In the genomic region with DNA sequence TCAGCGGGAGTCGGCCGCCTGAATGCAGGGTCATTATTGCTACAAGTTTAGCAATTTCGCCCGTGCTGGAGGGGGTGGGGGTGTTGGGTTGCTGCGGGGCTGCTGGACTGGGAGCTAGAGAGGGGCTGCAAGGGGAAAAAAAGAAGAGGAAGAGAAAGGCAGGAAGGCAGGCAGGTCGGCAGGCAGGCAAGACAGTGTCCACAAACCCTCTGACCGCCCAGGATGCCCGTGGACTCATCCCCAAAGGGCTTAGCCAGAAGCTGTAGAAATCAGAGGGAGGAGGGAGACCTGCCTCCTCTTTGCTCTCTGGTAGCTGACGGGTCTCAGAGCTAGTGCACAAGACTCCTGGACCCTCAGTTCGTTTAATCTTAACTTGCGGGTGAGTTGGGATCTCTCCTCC, we compare ENCODE assay signal across 10 mouse cellular contexts. TPM values are rescaled to one million over a fixed set of nuclear protein-coding genes. Genes with fewer than 3 reads are reported as not detected.
DNase-seq lines count a peak whose midpoint lies in the region; ATAC-seq and TF ChIP-seq lines count a peak whose summit lies in the region.
"Had no signal": no experiment of that assay in that cellular context is flagged by ENCODE, and none has a peak within 500 bp of the region (broad histone marks: within the 10 kb centered on the region; RNA-seq: fewer than 3 reads in every experiment).

No protein-coding gene starts in this region.

- H3K36me3 ChIP-seq in liver, embryonic 11.5 days (ENCODE audit: control insufficient read depth, insufficient read depth, low read length), result no peaks in the 10 kb centered on the region
- H3K36me3 ChIP-seq in liver, postnatal 0 days (replicated peaks; ENCODE audit: insufficient read depth, low read length), result no peaks in the 10 kb centered on the region
- no peaks in the 10 kb centered on the region for H3K36me3 ChIP-seq in forebrain, embryonic 12.5 days (replicated peaks)
- H3K36me3 ChIP-seq in limb, embryonic 10.5 days, result no peaks in the 10 kb centered on the region
- H3K36me3 ChIP-seq in small intestine, adult 2 months (ENCODE audit: control insufficient read depth, insufficient read depth, low read length), result peaks cover 4% of the 10 kb centered on the region; the same call in 1 of the 2 replicates
- H3K36me3 ChIP-seq in kidney, adult 2 months (ENCODE audit: control insufficient read depth, insufficient read depth, low read length), result no peaks in the 10 kb centered on the region
- H3K36me3 ChIP-seq: kidney, embryonic 15.5 days had no signal

- 2% methylated on average over 12 of the region's 12 CpGs for WGBS in liver, embryonic 11.5 days
- WGBS in liver, postnatal 0 days (ENCODE audit: insufficient replicate concordance), result 7% methylated on average over 12 of the region's 12 CpGs
- WGBS in forebrain, embryonic 12.5 days, result under 1% methylated on average over 12 of the region's 12 CpGs
- WGBS in limb, embryonic 10.5 days, result 0% methylated on average over 12 of the region's 12 CpGs
- 5% methylated on average over 12 of the region's 12 CpGs for WGBS in small intestine, adult 2 months
- WGBS in kidney, adult 2 months, result 4% methylated on average over 12 of the region's 12 CpGs

- H3K9me3 ChIP-seq in liver, embryonic 11.5 days (ENCODE audit: control insufficient read depth, low read length), result no peaks in the 10 kb centered on the region
- H3K9me3 ChIP-seq in liver, postnatal 0 days (ENCODE audit: low read length), result no peaks in the 10 kb centered on the region
- H3K9me3 ChIP-seq in forebrain, embryonic 12.5 days, result no peaks in the 10 kb centered on the region
- no peaks in the 10 kb centered on the region for H3K9me3 ChIP-seq in limb, embryonic 10.5 days (replicated peaks)
- H3K9me3 ChIP-seq: kidney, embryonic 15.5 days had no signal

- H3K4me3 ChIP-seq in liver, embryonic 11.5 days (ENCODE audit: low read depth, low read length), result peak overlapping the region; percentile 25; the same call in 1 of the 2 replicates
- no peak overlapping the region for H3K4me3 ChIP-seq in liver, postnatal 0 days (ENCODE audit: low read depth, low read length)
- peak overlapping the region; percentile 46 for H3K4me3 ChIP-seq in forebrain, embryonic 12.5 days (replicated peaks)
- H3K4me3 ChIP-seq in limb, embryonic 10.5 days, result peak overlapping the region; percentile 41
- peak overlapping the region; percentile 59 for H3K4me3 ChIP-seq in small intestine, adult 2 months (ENCODE audit: low read depth, low read length)
- no peak overlapping the region for H3K4me3 ChIP-seq in kidney, adult 2 months (ENCODE audit: insufficient read depth, low read depth, low read length)
- H3K4me3 ChIP-seq: erythroblast, embryonic 14.5 days had no signal

- peaks cover 5% of the 10 kb centered on the region; the same call in 1 of the 2 replicates for H3K4me1 ChIP-seq in liver, embryonic 11.5 days (replicated peaks; ENCODE audit: control insufficient read depth, insufficient read depth, low read length)
- H3K4me1 ChIP-seq in liver, postnatal 0 days (ENCODE audit: insufficient read depth), result no peaks in the 10 kb centered on the region; the same call in 1 of the 2 replicates
- H3K4me1 ChIP-seq in forebrain, embryonic 12.5 days, result peaks cover 53% of the 10 kb centered on the region
- H3K4me1 ChIP-seq in limb, embryonic 10.5 days, result peaks cover 41% of the 10 kb centered on the region
- peaks cover 17% of the 10 kb centered on the region for H3K4me1 ChIP-seq in small intestine, adult 2 months (ENCODE audit: control insufficient read depth, insufficient read depth, insufficient read length, low read length)
- H3K4me1 ChIP-seq in kidney, adult 2 months (ENCODE audit: control insufficient read depth, insufficient read depth, low read length), result 0 out of 2 replicates have a peak, but pooled peaks cover 7% of the 10 kb centered on the region

- TF ChIP-seq EP300 in liver, postnatal 0 days (IDR thresholded peaks at IDR 0.05; ENCODE audit: low read depth), result no peak

- TF ChIP-seq CTCF in liver, postnatal 0 days (IDR thresholded peaks at IDR 0.05; ENCODE audit: low read depth), result no peak
- TF ChIP-seq CTCF in small intestine, adult 2 months (IDR thresholded peaks at IDR 0.05; ENCODE audit: extremely low read depth, insufficient read length, insufficient replicate concordance, low read depth, low read length), result no peak
- TF ChIP-seq CTCF in kidney, adult 2 months (conservative IDR thresholded peaks at IDR 0.05; ENCODE audit: insufficient read depth, insufficient read length, low read depth, low read length), result no peak

- H3K4me2 ChIP-seq in liver, embryonic 11.5 days, result peak overlapping the region; percentile 52
- H3K4me2 ChIP-seq in liver, postnatal 0 days (ENCODE audit: low read depth, low read length), result no peak overlapping the region
- peak overlapping the region; percentile 68 for H3K4me2 ChIP-seq in forebrain, embryonic 12.5 days

- H3K9ac ChIP-seq in liver, embryonic 11.5 days (ENCODE audit: low read depth, low read length), result no peak overlapping the region
- H3K9ac ChIP-seq in liver, postnatal 0 days (replicated peaks), result no peak overlapping the region
- H3K9ac ChIP-seq in forebrain, embryonic 12.5 days, result peak overlapping the region; percentile 58
- H3K9ac ChIP-seq: kidney, embryonic 15.5 days had no signal

- DNase-seq in liver, embryonic 11.5 days (ENCODE audit: low spot score), result no peak
- no peak for DNase-seq in liver, postnatal 0 days
- DNase-seq in limb, embryonic 10.5 days (ENCODE audit: low spot score), result peak; percentile 64
- DNase-seq in kidney, adult 2 months, result no peak
- DNase-seq in thymus, postnatal 36 days, result no peak
- no peak for DNase-seq in right cerebral cortex, postnatal 25 days

- no peak for ATAC-seq in liver, embryonic 11.5 days (replicated peaks; ENCODE audit: low FRiP score)
- no peak for ATAC-seq in liver, postnatal 0 days
- ATAC-seq in forebrain, embryonic 12.5 days (ENCODE audit: low FRiP score), result no peak

- no peak overlapping the region for H3K27ac ChIP-seq in liver, embryonic 11.5 days (ENCODE audit: low read depth, low read length)
- no peak overlapping the region for H3K27ac ChIP-seq in liver, postnatal 0 days (ENCODE audit: low read depth)
- H3K27ac ChIP-seq in forebrain, embryonic 12.5 days, result peak overlapping the region; percentile 90
- no peak overlapping the region for H3K27ac ChIP-seq in limb, embryonic 10.5 days
- H3K27ac ChIP-seq in small intestine, adult 2 months (ENCODE audit: insufficient read depth, low read depth, low read length), result peak overlapping the region; percentile 62
- no peak overlapping the region for H3K27ac ChIP-seq in kidney, adult 2 months (ENCODE audit: insufficient read depth, low read depth, low read length)
- H3K27ac ChIP-seq: kidney, embryonic 15.5 days had no signal

- no peak for TF ChIP-seq POLR2A in small intestine, adult 2 months (IDR thresholded peaks at IDR 0.05; ENCODE audit: low read depth, low read length)
- no peak for TF ChIP-seq POLR2A in kidney, adult 2 months (IDR thresholded peaks at IDR 0.05; ENCODE audit: low read depth, low read length)

- H3K27me3 ChIP-seq in liver, embryonic 11.5 days (replicated peaks; ENCODE audit: control insufficient read depth, insufficient read depth, low read length), result peaks cover 100% of the 10 kb centered on the region
- H3K27me3 ChIP-seq in liver, postnatal 0 days (ENCODE audit: insufficient read depth, low read length), result peaks cover 96% of the 10 kb centered on the region
- peaks cover 90% of the 10 kb centered on the region for H3K27me3 ChIP-seq in forebrain, embryonic 12.5 days
- H3K27me3 ChIP-seq in limb, embryonic 10.5 days (ENCODE audit: low read depth, poor library complexity, severe bottlenecking), result peaks cover 100% of the 10 kb centered on the region
- H3K27me3 ChIP-seq in small intestine, adult 2 months (ENCODE audit: control insufficient read depth, insufficient read depth, low read length), result peaks cover 84% of the 10 kb centered on the region
- peaks cover 15% of the 10 kb centered on the region for H3K27me3 ChIP-seq in kidney, adult 2 months (replicated peaks; ENCODE audit: control insufficient read depth, insufficient read depth, low read length)

RNA-seq across cellular contexts. Expression of gene Nkx2-3, which starts 4.8 kb away (rescaled TPM):
- polyA plus RNA-seq in liver, embryonic 11.5 days (2014; fragmentation: Nextera tagmentation; extraction: Ambion mirVana), result 1.2 and 2.3 TPM in 2 replicates
- 0.05 and 0.13 TPM in 2 replicates for polyA plus RNA-seq in liver, postnatal 0 days (2015; fragmentation: Nextera tagmentation; extraction: Ambion mirVana)
- 6.3 and 8.3 TPM in 2 replicates for polyA plus RNA-seq in forebrain, embryonic 12.5 days (2016; fragmentation: Nextera tagmentation; extraction: Ambion mirVana)
- 0.65 TPM in 1 of 2 replicates, not detected in the other for polyA plus RNA-seq in limb, embryonic 10.5 days (2016; fragmentation: Nextera tagmentation; extraction: Ambion mirVana)
- 12.3 and 24.9 TPM in 2 replicates for polyA plus RNA-seq in small intestine, adult 2 months (2012; rRNA removed)
- not detected in 2 replicates for polyA plus RNA-seq in kidney, adult 2 months (2012; rRNA removed)
- polyA plus RNA-seq: erythroblast, embryonic 14.5 days had no signal

RNA-seq across cellular contexts. Expression of gene Slc25a28, which starts 57.8 kb away (rescaled TPM):
- polyA plus RNA-seq in liver, embryonic 11.5 days (2014; fragmentation: Nextera tagmentation; extraction: Ambion mirVana), result 12.2 and 14.0 TPM in 2 replicates
- 4.8 and 6.3 TPM in 2 replicates for polyA plus RNA-seq in liver, postnatal 0 days (2015; fragmentation: Nextera tagmentation; extraction: Ambion mirVana)
- 17.5 and 18.1 TPM in 2 replicates for polyA plus RNA-seq in forebrain, embryonic 12.5 days (2016; fragmentation: Nextera tagmentation; extraction: Ambion mirVana)
- 10.8 and 12.7 TPM in 2 replicates for polyA plus RNA-seq in limb, embryonic 10.5 days (2016; fragmentation: Nextera tagmentation; extraction: Ambion mirVana)
- 41.0 and 74.2 TPM in 2 replicates for polyA plus RNA-seq in small intestine, adult 2 months (2012; rRNA removed)
- polyA plus RNA-seq in kidney, adult 2 months (2012; rRNA removed), result 83.2 and 93.1 TPM in 2 replicates

Comparison
In these comparisons a context has a peak if more than half of its experiments do, and no peak if none do; other contexts are left out.
1. H3K4me3 ChIP-seq: peak in liver, embryonic 11.5 days (single experiment), forebrain, embryonic 12.5 days (single experiment), limb, embryonic 10.5 days (single experiment) and small intestine, adult 2 months (single experiment); none in liver, postnatal 0 days (single experiment) and kidney, adult 2 months (single experiment).
2. H3K27ac ChIP-seq: peak in forebrain, embryonic 12.5 days (single experiment) and small intestine, adult 2 months (single experiment); none in liver, embryonic 11.5 days (single experiment), liver, postnatal 0 days (single experiment), limb, embryonic 10.5 days (single experiment) and kidney, adult 2 months (single experiment).